Mouse (Mus musculus): Measurements from ENCODE around the gene Zfp971.
A peak's percentile ranks its signal among the peaks of the same experiment; 100 is the strongest.
"Not testable (repeated sequence)": the region's sequence is repeated elsewhere in the genome, so short reads cannot be mapped to it uniquely, and the experiment has no call there.

Gene Zfp971

GRCm38 (mm10) chr2:178023011-178023611, at the start of gene Zfp971:
Gene Zfp971 (plus strand): TSS chr2:178023284.
- peak; percentile 41 for DNase-seq

DNA sequence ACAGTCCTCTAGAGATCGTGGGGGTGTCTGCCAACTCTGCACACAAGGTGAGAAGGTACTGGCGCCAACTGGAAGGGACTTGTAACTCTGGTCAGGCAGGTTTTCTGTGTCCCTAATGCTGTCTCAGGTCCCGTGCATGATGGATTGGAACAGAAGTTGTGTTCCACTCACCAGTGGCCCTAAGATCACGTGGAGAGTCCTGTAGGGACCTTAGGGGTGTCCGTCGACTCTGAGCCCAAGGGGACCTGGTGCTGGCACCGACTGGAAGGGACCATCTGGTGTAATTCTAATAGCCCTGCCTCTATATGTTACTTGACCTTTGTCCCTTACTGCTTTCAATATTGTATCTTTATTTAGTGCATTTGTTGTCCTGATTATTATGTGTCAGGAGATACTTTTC, 48.3 kb upstream of the Zfp971 start:
- not testable (repeated sequence) for DNase-seq

DNA sequence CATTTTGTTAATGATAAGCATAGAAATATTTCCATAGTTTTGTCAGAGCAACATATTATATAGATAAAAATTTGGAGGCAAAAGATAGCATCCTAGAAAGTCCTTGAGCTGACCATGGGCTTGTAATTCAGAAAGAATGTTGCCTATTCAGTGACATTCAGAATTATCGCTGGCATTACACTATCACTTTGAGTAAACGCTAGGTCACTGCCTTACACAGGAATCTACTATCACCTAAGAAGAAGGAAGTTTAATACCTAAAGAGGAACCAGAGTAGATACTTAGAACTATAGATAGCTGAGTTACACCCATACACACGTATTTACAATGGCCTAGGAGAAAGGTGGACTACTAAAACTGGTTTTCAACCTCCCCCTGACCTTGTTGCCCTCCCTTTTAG, 3.6 kb upstream of the Zfp971 start:
- not testable (repeated sequence) for DNase-seq

DNA sequence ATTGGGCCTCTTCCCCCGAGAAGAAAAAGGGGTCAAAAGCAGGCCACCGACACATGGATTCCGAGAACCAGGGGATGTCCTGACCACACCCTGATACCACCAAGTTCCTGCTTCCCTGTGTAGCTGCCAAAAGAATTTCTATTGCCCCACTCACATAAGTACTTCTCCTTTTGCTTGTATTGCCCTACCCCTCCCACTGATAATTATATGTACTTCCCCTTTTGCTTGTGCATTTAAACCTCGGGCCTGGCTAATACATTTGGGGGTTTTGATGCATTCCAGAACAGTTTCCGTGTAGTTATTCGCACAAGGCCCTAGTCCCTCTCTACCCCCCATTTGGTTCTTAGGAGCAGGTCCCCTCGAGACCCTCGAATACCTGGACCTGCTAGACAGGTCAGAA, 2.3 kb upstream of the Zfp971 start:
- DNase-seq: not testable (repeated sequence)

DNA sequence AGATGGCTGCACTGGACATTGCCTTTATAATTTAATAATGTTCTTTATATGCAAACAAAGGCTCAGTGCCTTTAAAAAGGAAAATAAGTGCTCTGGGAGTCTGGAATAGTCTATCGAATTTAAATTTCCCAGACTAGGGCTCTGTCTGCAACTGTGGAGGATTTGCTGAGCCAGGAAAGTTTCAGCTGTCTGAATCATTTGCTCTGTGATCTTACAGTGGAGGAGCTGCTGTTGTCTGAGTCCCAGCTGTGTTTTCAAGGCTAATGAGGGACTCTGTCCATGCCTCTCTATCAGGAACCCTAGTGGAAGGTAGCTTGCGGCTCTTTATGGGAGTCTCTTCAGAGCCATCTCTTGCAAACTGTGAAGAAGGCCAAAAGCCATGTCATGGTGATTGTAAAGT, 777 bp downstream of the Zfp971 start:
- not testable (repeated sequence) for DNase-seq

- not testable (repeated sequence) for DNase-seq
Observed at GRCm38 (mm10) chr2:178027601-178028000, 4.5 kb downstream of the Zfp971 start.

DNA sequence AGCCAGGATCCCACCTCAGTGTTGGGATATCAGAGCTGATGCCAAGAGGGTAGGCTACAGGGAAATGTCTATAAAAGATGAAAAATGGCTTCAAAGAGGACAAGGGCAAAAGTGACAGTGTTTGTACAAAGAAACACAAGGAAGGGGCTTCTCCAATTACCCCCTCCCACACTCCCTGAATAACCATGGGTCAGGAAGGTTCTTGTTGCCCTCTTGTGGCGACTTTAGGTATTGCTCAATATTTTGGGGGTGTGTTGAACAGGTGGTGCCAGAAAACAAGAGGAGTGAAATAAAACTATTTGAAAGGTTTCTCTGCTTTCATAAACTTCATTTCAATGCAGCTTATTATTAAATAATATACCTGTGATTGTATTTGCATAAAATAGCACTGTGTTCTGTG, 35.1 kb downstream of the Zfp971 start:
- peak; percentile 25 for DNase-seq

DNA sequence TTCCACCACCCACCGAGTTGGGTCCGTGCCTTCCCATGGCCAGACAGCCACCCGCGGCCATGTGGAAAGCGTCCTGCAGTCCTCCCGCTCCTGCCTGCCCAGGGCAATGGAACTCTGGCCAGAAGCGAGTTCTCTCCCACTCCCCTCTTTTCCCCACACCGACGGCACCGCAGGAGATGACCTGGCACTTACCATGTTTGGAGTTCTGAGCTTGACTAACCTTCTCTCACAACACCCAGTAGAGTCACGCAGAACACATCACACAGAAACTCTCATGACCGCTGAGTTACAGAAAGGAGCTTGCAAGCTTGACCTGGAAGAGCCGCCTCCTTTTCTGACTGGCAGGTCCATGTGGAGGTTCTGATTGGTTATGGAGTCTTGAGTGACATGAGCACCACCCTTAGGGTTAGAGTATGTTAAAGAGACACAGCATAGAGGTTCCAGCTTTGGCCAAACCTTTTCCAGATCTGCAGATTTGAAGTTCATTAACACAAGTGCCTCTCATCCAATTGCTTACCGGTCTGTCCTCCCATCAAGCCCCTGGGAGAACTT, 55.2 kb downstream of the Zfp971 start, which contains the start of gene Zfp931:
Gene Zfp931, minus strand, starts transcription at position 311 of the 552 bp plus-strand sequence.
- peak; percentile 20 for DNase-seq

Data from right cerebral cortex, adult 18-20 months (tissue).